Comparison of ENCODE assay signal across 11 mouse cellular contexts in genomic region chr11:43566696-43567095, GRCm38 (mm10). TPM values are rescaled to one million over a fixed set of nuclear protein-coding genes. Genes with fewer than 3 reads are reported as not detected.
DNase-seq lines count a peak whose midpoint lies in the region; ATAC-seq and TF ChIP-seq lines count a peak whose summit lies in the region.
"Had no signal": no experiment of that assay in that cellular context is flagged by ENCODE, and none has a peak within 500 bp of the region (broad histone marks: within the 10 kb centered on the region; RNA-seq: fewer than 3 reads in every experiment).

No protein-coding gene starts in this region.

- TF ChIP-seq CTCF in kidney, postnatal 0 days (IDR thresholded peaks at IDR 0.05; ENCODE audit: low read depth): no peak

- 0 out of 2 replicates have a peak, but pooled peaks cover 5% of the 10 kb centered on the region for H3K36me3 ChIP-seq in forebrain, embryonic 13.5 days (ENCODE audit: poor library complexity, severe bottlenecking)
- no peaks in the 10 kb centered on the region for H3K36me3 ChIP-seq in forebrain, embryonic 14.5 days (ENCODE audit: control insufficient read depth, insufficient read depth, low read length)
- no peaks in the 10 kb centered on the region for H3K36me3 ChIP-seq in kidney, postnatal 0 days (ENCODE audit: insufficient read depth, low read length)
- H3K36me3 ChIP-seq in embryonic facial prominence, embryonic 14.5 days (ENCODE audit: control insufficient read depth, insufficient read depth, low read length): no peaks in the 10 kb centered on the region
- H3K36me3 ChIP-seq in limb, embryonic 15.5 days: no peaks in the 10 kb centered on the region
- H3K36me3 ChIP-seq in liver, embryonic 12.5 days: no peaks in the 10 kb centered on the region

- peaks cover 44% of the 10 kb centered on the region for H3K4me1 ChIP-seq in forebrain, embryonic 13.5 days
- peaks cover 13% of the 10 kb centered on the region for H3K4me1 ChIP-seq in forebrain, embryonic 14.5 days (ENCODE audit: control insufficient read depth, insufficient read depth, low read length)
- H3K4me1 ChIP-seq in kidney, postnatal 0 days (replicated peaks; ENCODE audit: insufficient read depth, low read length): peaks cover 18% of the 10 kb centered on the region
- H3K4me1 ChIP-seq in embryonic facial prominence, embryonic 14.5 days (ENCODE audit: control insufficient read depth, insufficient read depth, low read length): peaks cover 8% of the 10 kb centered on the region
- H3K4me1 ChIP-seq in limb, embryonic 15.5 days: peaks cover 31% of the 10 kb centered on the region
- H3K4me1 ChIP-seq in liver, embryonic 12.5 days: peaks cover 13% of the 10 kb centered on the region; the same call in 1 of the 2 replicates

- H3K27me3 ChIP-seq in forebrain, embryonic 13.5 days: no peaks in the 10 kb centered on the region
- no peaks in the 10 kb centered on the region for H3K27me3 ChIP-seq in forebrain, embryonic 14.5 days (replicated peaks; ENCODE audit: control insufficient read depth, insufficient read depth, low read length)
- no peaks in the 10 kb centered on the region for H3K27me3 ChIP-seq in kidney, postnatal 0 days (ENCODE audit: insufficient read depth, low read length)
- no peaks in the 10 kb centered on the region for H3K27me3 ChIP-seq in embryonic facial prominence, embryonic 14.5 days (replicated peaks; ENCODE audit: control insufficient read depth, insufficient read depth, low read length)
- H3K27me3 ChIP-seq in limb, embryonic 15.5 days: no peaks in the 10 kb centered on the region
- no peaks in the 10 kb centered on the region for H3K27me3 ChIP-seq in liver, embryonic 12.5 days (replicated peaks)

- no peak for ATAC-seq in forebrain, embryonic 13.5 days
- ATAC-seq in forebrain, embryonic 14.5 days: no peak
- ATAC-seq in kidney, postnatal 0 days (replicated peaks; ENCODE audit: low FRiP score, low read depth): no peak
- no peak for ATAC-seq in embryonic facial prominence, embryonic 14.5 days (ENCODE audit: low read depth)
- no peak for ATAC-seq in limb, embryonic 15.5 days (ENCODE audit: insufficient number of reproducible peaks, low FRiP score, low TSS enrichment, low read depth)
- ATAC-seq in liver, embryonic 12.5 days: no peak
- ATAC-seq: CD4-positive, CD25-positive, alpha-beta regulatory T cell, adult 4 months had no signal

- no peaks in the 10 kb centered on the region for H3K9me3 ChIP-seq in forebrain, embryonic 13.5 days (replicated peaks)
- H3K9me3 ChIP-seq in forebrain, embryonic 14.5 days (replicated peaks; ENCODE audit: control insufficient read depth, low read length): no peaks in the 10 kb centered on the region
- H3K9me3 ChIP-seq in kidney, postnatal 0 days (replicated peaks; ENCODE audit: low read length): no peaks in the 10 kb centered on the region
- H3K9me3 ChIP-seq in embryonic facial prominence, embryonic 14.5 days (ENCODE audit: control insufficient read depth, low read length): no peaks in the 10 kb centered on the region
- no peaks in the 10 kb centered on the region for H3K9me3 ChIP-seq in limb, embryonic 15.5 days
- H3K9me3 ChIP-seq in liver, embryonic 12.5 days (replicated peaks): no peaks in the 10 kb centered on the region

- DNase-seq in forebrain, embryonic 14.5 days (ENCODE audit: low spot score): no peak
- DNase-seq in kidney, postnatal 0 days (ENCODE audit: low spot score): no peak
- DNase-seq in kidney, adult 8-10 months: no peak
- no peak for DNase-seq in embryonic facial prominence, embryonic 14.5 days (ENCODE audit: low spot score)
- no peak for DNase-seq in T-cell, adult 2 months (ENCODE audit: low spot score)

- H3K4me3 ChIP-seq in forebrain, embryonic 13.5 days: no peak overlapping the region
- no peak overlapping the region for H3K4me3 ChIP-seq in forebrain, embryonic 14.5 days (ENCODE audit: low read depth, low read length)
- no peak overlapping the region for H3K4me3 ChIP-seq in kidney, postnatal 0 days (replicated peaks; ENCODE audit: low read depth, low read length)
- no peak overlapping the region for H3K4me3 ChIP-seq in embryonic facial prominence, embryonic 14.5 days (ENCODE audit: low read depth, low read length)
- H3K4me3 ChIP-seq in limb, embryonic 15.5 days: no peak overlapping the region
- H3K4me3 ChIP-seq in liver, embryonic 12.5 days: no peak overlapping the region

- no peak overlapping the region for H3K9ac ChIP-seq in forebrain, embryonic 13.5 days
- no peak overlapping the region for H3K9ac ChIP-seq in forebrain, embryonic 14.5 days (ENCODE audit: low read length)
- no peak overlapping the region for H3K9ac ChIP-seq in kidney, postnatal 0 days (ENCODE audit: low read depth, low read length)
- no peak overlapping the region for H3K9ac ChIP-seq in embryonic facial prominence, embryonic 14.5 days (ENCODE audit: low read depth, low read length)
- no peak overlapping the region for H3K9ac ChIP-seq in limb, embryonic 15.5 days
- no peak overlapping the region for H3K9ac ChIP-seq in liver, embryonic 12.5 days

- H3K27ac ChIP-seq in forebrain, embryonic 13.5 days: peak overlapping the region; percentile 1; the same call in 1 of the 2 replicates
- H3K27ac ChIP-seq in forebrain, embryonic 14.5 days (ENCODE audit: low read depth, low read length): no peak overlapping the region
- H3K27ac ChIP-seq in kidney, postnatal 0 days: peak overlapping the region; percentile 71
- peak overlapping the region; percentile 18; the same call in 1 of the 2 replicates for H3K27ac ChIP-seq in embryonic facial prominence, embryonic 14.5 days (replicated peaks; ENCODE audit: low read depth, low read length)
- H3K27ac ChIP-seq in limb, embryonic 15.5 days: 0 out of 2 replicates have a peak overlapping the region, but pooled peaks have one; percentile 22
- no peak overlapping the region; the same call in 1 of the 2 replicates for H3K27ac ChIP-seq in liver, embryonic 12.5 days

- 55% methylated on average over 5 of the region's 5 CpGs for WGBS in forebrain, embryonic 13.5 days
- 63% methylated on average over 5 of the region's 5 CpGs for WGBS in forebrain, embryonic 14.5 days
- 63% methylated on average over 5 of the region's 5 CpGs for WGBS in kidney, postnatal 0 days
- 41% methylated on average over 4 of the region's 5 CpGs for WGBS in embryonic facial prominence, embryonic 14.5 days
- WGBS in limb, embryonic 15.5 days: 63% methylated on average over 5 of the region's 5 CpGs
- WGBS in liver, embryonic 12.5 days (ENCODE audit: insufficient replicate concordance): 60% methylated on average over 5 of the region's 5 CpGs

- H3K4me2 ChIP-seq in forebrain, embryonic 13.5 days: no peak overlapping the region
- no peak overlapping the region for H3K4me2 ChIP-seq in forebrain, embryonic 14.5 days (ENCODE audit: low read length)
- no peak overlapping the region for H3K4me2 ChIP-seq in kidney, postnatal 0 days (ENCODE audit: low read length)
- H3K4me2 ChIP-seq in embryonic facial prominence, embryonic 14.5 days (ENCODE audit: low read depth, low read length): no peak overlapping the region
- H3K4me2 ChIP-seq in limb, embryonic 15.5 days: no peak overlapping the region
- H3K4me2 ChIP-seq in liver, embryonic 12.5 days: no peak overlapping the region

RNA-seq across cellular contexts. Expression of gene 4933415A04Rik, which starts 20.1 kb away (rescaled TPM):
- polyA plus RNA-seq in forebrain, embryonic 13.5 days (2015; fragmentation: Nextera tagmentation; extraction: Ambion mirVana): 4.8 TPM in 2 replicates
- 1.2 and 2.0 TPM in 2 replicates for polyA plus RNA-seq in forebrain, embryonic 14.5 days (2014; fragmentation: Nextera tagmentation; extraction: Ambion mirVana)
- polyA plus RNA-seq in kidney, postnatal 0 days (2015; fragmentation: Nextera tagmentation; extraction: Ambion mirVana): 3.8 and 4.6 TPM in 2 replicates
- polyA plus RNA-seq in embryonic facial prominence, embryonic 14.5 days (2014; fragmentation: Nextera tagmentation; extraction: Ambion mirVana): 1.6 and 2.2 TPM in 2 replicates
- polyA plus RNA-seq in limb, embryonic 15.5 days (2015; fragmentation: Nextera tagmentation; extraction: Ambion mirVana): 2.2 and 2.8 TPM in 2 replicates
- polyA plus RNA-seq in liver, embryonic 12.5 days (2016; fragmentation: Nextera tagmentation; extraction: Ambion mirVana): 1.0 and 1.4 TPM in 2 replicates
- polyA plus RNA-seq: CD4-positive, CD25-positive, alpha-beta regulatory T cell, adult 4 months had no signal

RNA-seq across cellular contexts. Expression of gene Fabp6, which starts 34.6 kb away (rescaled TPM):
- polyA plus RNA-seq in forebrain, embryonic 13.5 days (2015; fragmentation: Nextera tagmentation; extraction: Ambion mirVana): not detected in 2 replicates
- polyA plus RNA-seq in forebrain, embryonic 14.5 days (2014; fragmentation: Nextera tagmentation; extraction: Ambion mirVana): not detected in 2 replicates
- polyA plus RNA-seq in kidney, postnatal 0 days (2015; fragmentation: Nextera tagmentation; extraction: Ambion mirVana): 0.36 TPM in 1 of 2 replicates, not detected in the other
- not detected in 2 replicates for polyA plus RNA-seq in embryonic facial prominence, embryonic 14.5 days (2014; fragmentation: Nextera tagmentation; extraction: Ambion mirVana)
- 0.59 and 2.1 TPM in 2 replicates for polyA plus RNA-seq in limb, embryonic 15.5 days (2015; fragmentation: Nextera tagmentation; extraction: Ambion mirVana)
- not detected in 2 replicates for polyA plus RNA-seq in liver, embryonic 12.5 days (2016; fragmentation: Nextera tagmentation; extraction: Ambion mirVana)
- polyA plus RNA-seq: CD4-positive, CD25-positive, alpha-beta regulatory T cell, adult 4 months; liver, embryonic 16.5 days; spleen, adult 2 months had no signal

RNA-seq across cellular contexts. Expression of gene Ccnjl, which starts 38.1 kb away (rescaled TPM):
- polyA plus RNA-seq in forebrain, embryonic 13.5 days (2015; fragmentation: Nextera tagmentation; extraction: Ambion mirVana): 13.9 and 15.1 TPM in 2 replicates
- 7.7 and 8.7 TPM in 2 replicates for polyA plus RNA-seq in forebrain, embryonic 14.5 days (2014; fragmentation: Nextera tagmentation; extraction: Ambion mirVana)
- polyA plus RNA-seq in kidney, postnatal 0 days (2015; fragmentation: Nextera tagmentation; extraction: Ambion mirVana): 14.1 and 14.2 TPM in 2 replicates
- 8.1 and 9.0 TPM in 2 replicates for polyA plus RNA-seq in embryonic facial prominence, embryonic 14.5 days (2014; fragmentation: Nextera tagmentation; extraction: Ambion mirVana)
- polyA plus RNA-seq in limb, embryonic 15.5 days (2015; fragmentation: Nextera tagmentation; extraction: Ambion mirVana): 9.5 and 11.3 TPM in 2 replicates
- 5.4 and 5.6 TPM in 2 replicates for polyA plus RNA-seq in liver, embryonic 12.5 days (2016; fragmentation: Nextera tagmentation; extraction: Ambion mirVana)

Comparison
In these comparisons a context has a peak if more than half of its experiments do, and no peak if none do; other contexts are left out.
1. H3K27ac ChIP-seq: peak in forebrain, embryonic 13.5 days (single experiment), kidney, postnatal 0 days (single experiment), embryonic facial prominence, embryonic 14.5 days (single experiment) and limb, embryonic 15.5 days (single experiment); none in forebrain, embryonic 14.5 days (single experiment) and liver, embryonic 12.5 days (single experiment).